Mouse (Mus musculus): ENCODE measurements at regions not wholly inside any gene's neighbourhood (a gene's known extent, or its start where the extent isn't known, plus 50 kb on each side); places are given as distances from the start of the nearest gene placed in this dataset.

- TF ChIP-seq CTCF (conservative IDR thresholded peaks at IDR 0.05; ENCODE audit: low read length) (peak; percentile 44), NANOG (IDR thresholded peaks at IDR 0.05; ENCODE audit: borderline replicate concordance, low read length) (no peak), POU5F1 (IDR thresholded peaks at IDR 0.05; ENCODE audit: borderline replicate concordance, low read length) (no peak)
These were observed 966.4 kb downstream of the Fam181b start for GRCm38 (mm10) chr7:94046029-94046428.
